Mouse (Mus musculus) natural killer cell, adult 2 months (primary cell): ENCODE measurements around the gene Zhx3.
A peak's percentile ranks its signal among the peaks of the same experiment; 100 is the strongest.

Source experiments
- DNase-seq, 2 experiments: peaks; one replicate each; pipeline ENCODE4 v3.0.0; 2022; ENCODE audit warnings: low spot score in 2 of 2

Zhx3 gene

DNA sequence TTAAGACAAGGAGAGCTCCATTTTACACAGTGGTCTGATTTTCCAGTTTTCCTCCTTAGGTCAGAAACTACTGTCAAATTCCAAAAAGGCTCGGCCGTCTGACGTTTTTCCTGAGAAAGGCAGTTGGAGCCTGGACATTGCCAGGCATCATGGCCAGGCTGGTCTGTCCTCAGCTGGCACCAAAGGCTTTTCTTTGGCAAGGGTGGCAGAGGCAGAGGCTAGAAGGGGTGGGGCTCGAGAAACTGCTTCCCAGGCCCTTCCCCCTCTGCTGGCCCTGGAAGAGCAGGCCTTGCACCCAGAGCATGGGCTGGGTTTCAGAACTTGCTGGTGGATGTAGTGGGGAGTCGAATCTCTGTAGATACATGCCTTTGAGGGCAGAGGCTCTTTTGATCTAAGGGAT lies 9.6 kb upstream of the Zhx3 start:
- no peak for DNase-seq

- DNase-seq, result no peak
Measured at GRCm38 (mm10) chr2:160881462-160882101, 8.8 kb upstream of the Zhx3 start.

DNA sequence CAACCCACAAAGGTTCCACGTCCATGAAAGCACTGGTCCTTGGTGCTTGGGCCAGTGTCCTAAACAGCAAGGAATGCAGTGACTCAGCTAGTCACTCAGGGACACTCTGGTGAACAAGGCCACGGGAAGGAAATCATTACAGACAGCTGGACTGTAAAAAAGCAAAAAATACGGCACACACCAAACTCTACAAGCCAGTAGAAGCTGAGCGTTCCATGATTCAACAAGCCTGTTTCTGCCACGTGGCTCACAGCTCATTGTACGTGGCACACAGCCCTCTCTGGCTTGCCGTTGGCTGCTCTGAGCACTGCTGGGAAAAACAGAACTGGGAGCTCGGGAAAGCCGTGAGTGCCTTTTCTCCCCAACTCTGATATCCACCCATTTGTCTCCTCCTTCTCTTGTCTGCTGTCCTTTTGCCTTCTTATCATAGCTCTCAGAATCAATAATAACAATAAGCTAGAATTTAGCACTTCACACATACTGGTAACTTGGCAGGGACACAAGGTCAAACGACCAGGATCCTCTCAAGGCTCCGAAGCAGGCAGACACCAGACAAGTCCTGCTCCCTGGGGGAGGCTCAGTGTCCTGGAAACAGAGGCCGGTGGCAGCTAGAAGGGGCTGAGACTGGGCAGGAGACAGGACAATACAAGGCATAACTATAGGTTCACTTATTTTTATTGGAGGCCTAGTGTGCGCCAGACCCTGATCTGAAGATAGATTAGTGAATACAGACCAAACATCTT lies 7.8 kb upstream of the Zhx3 start, which contains the start of gene Lpin3:
Gene Lpin3 (plus strand): TSS at position 218 of the 743 bp plus-strand sequence.
- no peak for DNase-seq

- peak; percentile 9 to 15 for DNase-seq
Measured at GRCm38 (mm10) chr2:160876115-160876514, 3.3 kb upstream of the Zhx3 start.

DNA sequence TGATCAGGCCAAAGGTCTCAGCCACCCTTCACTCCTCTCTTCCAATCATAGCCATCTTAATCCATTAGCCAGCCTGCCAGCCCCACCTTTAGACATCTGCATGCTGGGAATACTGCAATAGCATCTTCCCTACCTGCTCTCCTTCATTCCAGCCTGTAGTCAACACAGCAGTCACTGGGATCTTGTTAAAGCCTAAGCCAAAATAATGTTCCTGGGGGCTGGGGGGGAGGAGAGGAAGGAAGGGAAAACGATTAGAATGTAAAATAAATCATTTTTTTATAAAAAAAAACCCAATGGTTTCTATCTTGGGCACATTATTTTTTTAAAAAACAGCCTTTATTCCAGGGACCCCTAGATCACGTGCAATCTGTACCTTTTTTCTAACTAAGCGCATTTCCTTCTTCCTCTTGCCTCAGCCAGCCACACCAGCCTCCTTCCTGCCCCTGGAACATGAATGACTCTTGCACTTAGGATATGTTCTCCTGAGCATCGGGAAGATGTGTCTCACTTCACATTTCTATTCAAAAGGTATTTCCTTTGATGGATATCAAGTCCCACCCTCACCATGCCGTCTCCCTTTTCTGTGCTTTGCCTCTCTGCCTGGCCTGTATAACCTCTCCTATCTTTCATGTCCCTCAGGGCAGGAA lies 1.6 kb upstream of the Zhx3 start:
- DNase-seq, result no peak

GRCm38 (mm10) chr2:160872395-160872794 lies 403 bp downstream of the Zhx3 start:
- peak; percentile 4 to 50 for DNase-seq

- no peak for DNase-seq
Measured at GRCm38 (mm10) chr2:160871310-160871709, 1.5 kb downstream of the Zhx3 start.

GRCm38 (mm10) chr2:160869446-160869845 lies 3.4 kb downstream of the Zhx3 start:
- DNase-seq, result no peak

GRCm38 (mm10) chr2:160865266-160865665 lies 7.5 kb downstream of the Zhx3 start:
- DNase-seq, result no peak

GRCm38 (mm10) chr2:160864112-160864511 lies 8.7 kb downstream of the Zhx3 start:
- no peak for DNase-seq

GRCm38 (mm10) chr2:160860363-160860762 lies 12.4 kb downstream of the Zhx3 start:
- no peak for DNase-seq

- DNase-seq, result no peak
Measured at GRCm38 (mm10) chr2:160856359-160857102, 16.3 kb downstream of the Zhx3 start.

- no peak for DNase-seq
Measured at GRCm38 (mm10) chr2:160854687-160855086, 18.1 kb downstream of the Zhx3 start.

- DNase-seq, result no peak
Measured at GRCm38 (mm10) chr2:160850360-160850759, 22.4 kb downstream of the Zhx3 start.

DNA sequence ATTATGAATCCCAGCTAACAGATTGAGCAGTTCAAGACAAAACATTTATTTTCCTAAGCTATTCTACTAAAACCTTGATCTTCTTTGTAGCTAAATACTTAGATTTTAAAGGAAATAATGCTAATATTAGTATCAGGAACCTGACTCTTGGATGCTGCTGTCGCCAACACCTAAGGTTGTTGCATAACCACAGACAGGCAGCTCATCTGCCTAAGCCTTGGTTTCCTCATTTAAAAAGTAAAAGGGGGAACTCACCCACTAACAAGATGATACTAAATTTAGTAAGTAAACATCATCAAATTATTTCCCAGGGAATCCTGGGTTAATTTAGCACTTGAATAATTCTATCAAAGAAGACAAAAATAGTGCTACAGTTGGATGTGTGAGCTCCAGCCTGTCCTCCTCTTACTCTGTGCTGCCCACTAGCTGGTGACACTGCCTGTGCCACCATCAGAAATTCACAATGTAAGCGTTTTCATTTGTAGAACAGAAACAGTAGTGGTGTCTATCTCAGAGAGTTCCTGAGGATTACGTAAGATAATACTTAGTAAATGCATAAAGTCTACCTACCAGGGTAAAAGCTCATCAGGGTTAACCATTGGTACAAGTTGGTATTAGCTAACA lies 23.1 kb downstream of the Zhx3 start:
- no peak for DNase-seq

DNA sequence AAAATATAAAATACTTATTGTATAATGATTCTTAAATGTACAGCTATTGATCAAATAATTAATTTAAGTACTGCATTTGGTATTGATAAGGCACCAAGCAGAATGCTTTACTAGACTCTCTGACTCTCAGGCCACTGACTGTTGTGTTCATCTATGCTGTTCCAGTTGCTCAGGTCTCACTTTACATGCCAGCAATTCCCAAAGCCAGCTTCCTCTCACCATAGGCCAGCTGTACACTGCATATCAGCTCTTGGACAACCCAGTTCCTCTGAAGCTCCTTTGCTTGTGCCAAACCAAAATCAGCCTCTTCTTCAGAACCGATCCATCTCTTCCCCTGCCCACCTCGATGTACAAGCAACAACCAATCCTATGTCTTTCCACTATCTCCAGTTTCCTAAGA lies 24.6 kb downstream of the Zhx3 start:
- no peak for DNase-seq

DNA sequence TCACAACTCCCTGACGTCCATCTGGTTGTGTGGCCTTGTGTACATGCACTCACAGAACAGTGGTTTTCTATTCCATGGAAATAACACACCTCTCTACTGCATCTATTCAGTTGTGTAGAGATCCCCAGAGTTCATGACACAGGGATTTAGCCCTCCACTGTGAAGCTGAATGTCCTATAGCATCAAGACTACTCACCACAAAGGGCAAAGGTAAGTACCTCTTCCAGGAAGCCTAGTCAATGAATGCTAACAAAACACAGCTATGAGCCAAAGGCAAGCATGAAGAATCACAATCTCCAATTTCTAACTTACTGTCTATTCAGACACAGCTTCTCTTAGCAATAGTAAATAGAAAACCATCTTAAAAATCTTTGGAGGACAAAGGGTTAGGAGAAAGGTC lies 25.1 kb downstream of the Zhx3 start:
- DNase-seq, result no peak

GRCm38 (mm10) chr2:160840838-160841237 lies 32.0 kb downstream of the Zhx3 start:
- DNase-seq, result no peak

DNA sequence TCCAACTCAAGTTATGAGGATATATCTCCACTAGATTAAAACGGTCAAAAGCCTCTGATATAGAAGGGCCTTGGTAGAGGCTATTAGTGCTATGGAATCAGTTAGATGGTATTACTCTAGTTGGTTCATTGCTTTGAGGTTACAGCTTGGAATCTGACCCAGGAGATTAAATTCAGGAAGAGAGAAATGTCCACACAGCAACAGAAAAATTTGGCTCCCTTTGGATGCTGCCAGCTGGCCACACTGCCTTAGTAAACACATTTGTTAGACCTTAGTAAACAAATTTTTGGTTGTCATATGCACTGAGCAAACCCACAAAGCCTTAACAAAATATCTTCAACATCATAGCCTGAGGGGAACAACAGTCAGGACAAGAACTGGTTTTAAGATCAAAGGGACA lies 62.0 kb downstream of the Zhx3 start:
- no peak for DNase-seq

DNA sequence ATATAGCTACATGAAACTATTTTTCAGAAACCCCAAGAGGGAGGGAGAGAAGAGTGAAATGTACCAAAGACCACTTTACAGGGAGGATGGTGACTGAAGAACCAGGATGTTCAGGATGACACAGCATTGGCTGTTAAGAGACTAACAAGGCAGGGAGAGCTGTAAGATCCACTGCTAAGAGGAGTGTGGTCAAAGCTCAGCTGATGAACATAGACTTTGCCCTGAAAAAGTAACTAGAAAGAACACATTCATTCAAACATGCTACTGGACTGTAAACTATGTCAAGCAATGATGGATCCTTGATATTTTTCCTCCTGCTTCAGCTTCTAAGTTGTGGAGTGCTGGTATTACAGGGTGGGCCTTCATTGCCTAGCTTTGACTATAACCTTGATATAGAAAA lies 62.4 kb downstream of the Zhx3 start:
- DNase-seq, result no peak

DNA sequence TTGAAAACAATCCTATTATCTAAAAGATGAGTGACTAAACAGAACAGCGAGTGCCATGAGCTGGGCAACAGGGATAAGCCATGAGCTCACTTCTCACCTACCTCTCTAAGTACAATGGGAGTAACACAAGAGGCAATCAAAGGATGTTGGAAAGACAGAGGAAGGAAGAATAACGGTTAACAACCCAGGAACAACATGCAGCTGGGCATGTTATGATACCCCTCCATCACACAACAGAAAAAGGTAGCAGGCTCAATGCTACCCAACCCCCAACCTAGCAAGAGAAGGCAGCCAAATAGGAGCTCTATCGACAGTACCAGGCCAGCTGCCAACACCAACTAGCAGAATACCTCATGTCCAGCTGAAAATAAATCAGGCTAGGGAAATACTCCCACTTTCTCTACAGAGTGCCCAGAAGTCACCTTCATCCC lies 66.7 kb downstream of the Zhx3 start:
- no peak for DNase-seq
